Mouse (Mus musculus) heart, adult 2 months (tissue): ENCODE data around the gene Cnn2. TPM values are rescaled to one million over a fixed set of nuclear protein-coding genes. Genes with fewer than 3 reads are reported as not detected.

ENCODE experiments used
- DNase-seq, 2 experiments: peaks; one replicate each; pipeline ENCODE4 v3.0.0; 2021
- H3K27ac ChIP-seq: fragments of 200-600 bp; 2 replicates; pipeline ENCODE4 v1.8.1; 2022
- H3K27me3 ChIP-seq: fragments of 200-500 bp; 2 replicates; pipeline ENCODE4 v1.6.1; 2012; ENCODE audit warnings: mild to moderate bottlenecking, low read length, inconsistent platforms, mixed read lengths; ENCODE audit not compliant: control insufficient read depth, insufficient read depth
- H3K36me3 ChIP-seq: fragments of 200-500 bp; 2 replicates; pipeline ENCODE4 v1.6.1; 2012; ENCODE audit warnings: low read length, inconsistent platforms; ENCODE audit not compliant: control insufficient read depth, insufficient read depth
- H3K4me1 ChIP-seq: fragments of 200-500 bp; 2 replicates; pipeline ENCODE4 v1.6.1; 2011; ENCODE audit warnings: low read length; ENCODE audit not compliant: control insufficient read depth, insufficient read depth
- H3K4me3 ChIP-seq: fragments of 200-600 bp; 2 replicates; pipeline ENCODE4 v1.8.1; 2022
- H3K79me2 ChIP-seq: fragments of 200-500 bp; replicated peaks from 2 replicates; pipeline ENCODE4 v1.6.1; 2012; ENCODE audit warnings: mild to moderate bottlenecking, inconsistent platforms, low read length, moderate library complexity, mixed read lengths; ENCODE audit not compliant: control insufficient read depth, insufficient read depth
- H3K9ac ChIP-seq: fragments of 200-500 bp; 2 replicates; pipeline ENCODE4 v1.6.1; 2012; ENCODE audit warnings: low read depth, mild to moderate bottlenecking, control low read depth, inconsistent platforms, low read length, mixed read lengths
- CTCF ChIP-seq: fragments of 200-600 bp; IDR thresholded peaks from 2 replicates; pipeline ENCODE4 v1.8.1; 2022; ENCODE audit warnings: antibody characterized with exemption, mild to moderate bottlenecking, moderate library complexity
- EP300 ChIP-seq: fragments of 200-500 bp; IDR thresholded peaks from 2 replicates; pipeline ENCODE4 v1.6.1; 2011; ENCODE audit warnings: low read depth, low read length, control low read depth; ENCODE audit not compliant: insufficient read depth
- POLR2A ChIP-seq: fragments of 200-500 bp; IDR thresholded peaks from 2 replicates; pipeline ENCODE4 v1.6.1; 2011; ENCODE audit warnings: mild to moderate bottlenecking, low read depth, low read length, control low read depth; ENCODE audit not compliant: insufficient read depth
- WGBS: fragments of 180-500 bp; shearing (Covaris S2); methylation state at CpG from one replicate; pipeline ENCODE4 v1.1.7; 2018; 5-methylcytosine and 5-hydroxymethylcytosine counted together
- intact Hi-C: fragments of 180-260 bp; cut with DNase I; formaldehyde crosslinking; loops from one replicate; pipeline ENCODE4 v1.15.1; 2025
- polyA plus RNA-seq: library from polyadenylated mRNA; depleted of rRNA; stranded (reverse); fragments of >200 nt; gene quantifications from 2 replicates; pipeline ENCODE4 v1.2.3, GENCODE M21; 2012
- total RNA-seq, 2 experiments: library from RNA; stranded (reverse); gene quantifications; 2 replicates each; pipeline ENCODE4 v1.2.3; 2021

The Cnn2 gene
- total and polyA plus RNA-seq, 3 experiments, result 30.2 to 52.5 (median 39.3) TPM

DNA sequence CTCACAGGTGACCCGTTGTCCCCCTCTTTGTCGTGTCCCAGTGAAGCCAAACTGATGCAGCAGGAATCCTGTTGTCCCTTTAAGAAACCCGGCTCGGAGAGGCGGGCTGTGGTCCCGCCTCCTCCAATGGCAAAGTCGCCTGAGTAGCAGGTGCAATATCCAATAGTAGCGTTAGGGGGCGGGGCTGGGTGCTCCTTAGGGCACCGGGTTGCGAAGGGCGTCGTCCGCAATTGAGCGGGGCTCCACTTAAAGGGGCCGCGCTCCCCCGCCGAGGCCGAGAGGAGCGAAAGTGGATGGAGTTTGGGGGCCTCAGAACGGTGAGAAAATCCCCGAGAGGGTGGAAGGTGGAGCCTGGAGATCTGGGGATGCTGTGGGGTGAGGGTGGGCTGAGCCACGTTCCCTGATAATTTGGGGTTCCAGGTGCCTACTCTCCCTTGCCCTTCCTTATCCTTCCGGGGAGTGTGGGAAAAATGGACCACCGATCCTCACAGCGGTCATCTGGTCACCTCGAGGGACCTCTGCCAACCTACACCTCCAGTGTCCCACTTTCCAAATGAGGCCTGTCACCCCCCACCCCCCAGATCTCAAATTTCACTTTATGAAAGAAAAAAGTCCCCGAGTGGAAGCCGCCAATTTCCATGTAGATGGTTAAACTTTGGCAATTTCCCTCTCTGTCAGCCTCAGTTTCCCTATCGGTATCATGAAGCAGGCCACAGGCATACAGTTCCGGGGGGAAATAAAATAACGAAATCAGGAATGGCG, 8.1 kb downstream of the Cnn2 start, which contains the start of gene Abca7:
Gene Abca7 (plus strand): TSS at position 223 of the 762 bp plus-strand sequence.
- peak within 1 kb of the TSS; percentile 85 for H3K27ac ChIP-seq
- under 1% methylated on average over 34 of the region's 34 CpGs for WGBS
- peak; percentile 96 to 100 for DNase-seq
- no peaks in the 10 kb centered on the region for H3K27me3 ChIP-seq
- peak within 1 kb of the TSS; percentile 81 for H3K9ac ChIP-seq
- H3K79me2 ChIP-seq, result no peaks in the 10 kb centered on the region
- intact Hi-C loops, result loop anchor here (2.0 kb wide), 2 partner anchors 42 to 70 kb away; partner anchors contain the start of genes Arid3a and Polr2e
- H3K4me1 ChIP-seq, result peaks cover 3% of the 10 kb centered on the region; the same call in 1 of the 2 replicates
- peak within 1 kb of the TSS; percentile 88 for H3K4me3 ChIP-seq
- no peaks in the 10 kb centered on the region for H3K36me3 ChIP-seq
- TF ChIP-seq CTCF (peak; percentile 32; the same call in 1 of the 2 replicates), EP300 (peak; percentile 4; the same call in 1 of the 2 replicates), POLR2A (peak; percentile 58; the same call in 1 of the 2 replicates)

DNA sequence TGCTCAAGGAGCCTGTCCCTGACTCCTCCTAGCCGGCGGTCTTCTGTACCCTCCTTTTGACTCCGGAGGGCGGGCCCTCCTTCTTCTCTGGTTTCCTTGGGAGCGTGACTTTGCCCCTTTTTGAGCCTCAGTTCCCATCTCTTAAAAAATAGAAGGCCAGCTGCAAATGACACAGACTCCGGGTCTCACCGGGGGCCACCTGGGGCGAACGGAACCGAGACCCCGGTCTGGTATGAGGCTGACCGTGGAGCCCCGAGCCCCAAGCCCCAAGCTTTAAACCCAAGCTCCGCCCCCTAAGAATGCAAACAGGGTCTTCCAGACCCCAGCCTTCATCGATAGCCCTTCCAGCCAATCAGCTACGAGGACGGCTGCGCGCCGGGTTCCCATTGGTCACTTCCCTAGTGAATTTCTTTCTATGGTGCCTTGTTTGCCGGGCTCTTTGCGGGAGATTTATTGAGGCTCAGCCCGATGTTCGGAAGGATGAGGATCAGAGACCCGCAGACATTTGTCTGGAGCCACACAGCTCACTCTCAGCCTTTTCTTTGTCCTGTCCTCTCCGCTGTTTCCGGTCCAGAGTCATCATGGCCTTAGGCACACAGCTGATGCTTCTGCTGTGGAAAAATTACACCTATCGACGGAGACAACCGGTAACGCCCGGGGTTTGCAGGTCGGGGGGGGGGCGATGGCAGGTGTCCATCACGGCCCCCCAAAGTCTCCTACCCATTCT, 8.8 kb downstream of the Cnn2 start:
- intact Hi-C loops, result loop anchor here (2.0 kb wide), 2 partner anchors 42 to 70 kb away; partner anchors contain the start of genes Arid3a and Polr2e
- Histone ChIP-seq H3K36me3 (no peaks in the 10 kb centered on the region), H3K27me3 (no peaks in the 10 kb centered on the region), H3K4me3 (peak overlapping the region; percentile 88), H3K27ac (peak overlapping the region; percentile 85), H3K4me1 (peaks cover 3% of the 10 kb centered on the region; the same call in 1 of the 2 replicates), H3K79me2 (no peaks in the 10 kb centered on the region), H3K9ac (peak overlapping the region; percentile 81)
- WGBS, result 1% methylated on average over 35 of the region's 35 CpGs
- peak; percentile 74 to 77 for DNase-seq
- TF ChIP-seq POLR2A (no peak), CTCF (no peak), EP300 (no peak)

DNA sequence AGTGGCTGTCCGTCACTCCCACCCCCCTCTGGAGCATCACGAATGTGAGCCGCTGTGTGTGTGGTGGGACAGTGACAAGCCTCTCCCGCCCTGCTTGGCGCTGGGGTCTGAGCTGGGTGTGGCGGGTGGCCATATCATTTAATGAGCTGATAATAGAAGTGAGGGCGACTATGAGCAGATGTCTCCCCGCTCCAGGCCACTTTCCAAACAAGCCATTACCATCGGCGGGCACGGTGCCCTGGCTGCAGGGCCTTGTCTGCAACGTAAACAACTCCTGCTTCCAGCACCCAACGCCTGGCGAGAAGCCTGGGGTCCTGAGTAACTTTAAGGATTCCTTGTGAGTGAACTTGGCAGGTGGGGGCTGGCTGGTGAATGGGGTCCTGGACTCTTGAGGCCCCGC, 9.4 kb downstream of the Cnn2 start:
- 34% methylated on average over 15 of the region's 15 CpGs for WGBS
- DNase-seq, result peak in 1 of 2 experiments; percentile 66
- no peak overlapping the region; the same call in 1 of the 2 replicates for H3K9ac ChIP-seq
- H3K4me3 ChIP-seq, result no peak overlapping the region; the same call in 1 of the 2 replicates
- intact Hi-C loops, result loop anchor here (2.0 kb wide), 2 partner anchors 41 to 71 kb away; partner anchors contain the start of genes Arid3a and Polr2e
- no peak overlapping the region for H3K27ac ChIP-seq
- H3K27me3 ChIP-seq, result no peaks in the 10 kb centered on the region
- peaks cover 3% of the 10 kb centered on the region; the same call in 1 of the 2 replicates for H3K4me1 ChIP-seq
- no peaks in the 10 kb centered on the region for H3K36me3 ChIP-seq
- no peak for TF ChIP-seq POLR2A
- no peak for TF ChIP-seq CTCF
- TF ChIP-seq EP300, result 0 out of 2 replicates have a peak, but pooled peaks have one; percentile 9
- H3K79me2 ChIP-seq, result no peaks in the 10 kb centered on the region

DNA sequence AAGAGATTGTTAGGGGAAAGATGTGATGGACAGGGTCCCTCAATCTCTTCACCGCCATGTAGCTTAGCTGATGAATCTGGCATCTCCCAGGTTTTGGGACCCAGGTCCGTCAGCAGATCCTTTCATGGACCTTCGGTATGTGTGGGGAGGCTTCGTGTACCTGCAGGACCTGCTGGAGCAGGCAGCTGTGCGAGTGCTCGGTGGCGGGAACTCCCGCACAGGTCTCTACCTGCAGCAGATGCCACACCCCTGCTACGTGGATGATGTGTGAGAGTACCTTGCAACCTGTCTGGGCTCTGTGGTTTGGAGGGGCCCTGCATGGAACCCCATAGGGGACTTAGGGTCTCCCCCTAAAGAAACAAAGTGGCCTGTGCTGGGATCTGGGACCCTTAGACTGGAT, 13.6 kb downstream of the Cnn2 start:
- TF ChIP-seq POLR2A (no peak), EP300 (no peak), CTCF (no peak)
- WGBS, result 96% methylated on average over 9 of the region's 9 CpGs
- Histone ChIP-seq H3K27ac (no peak overlapping the region), H3K79me2 (no peaks in the 10 kb centered on the region), H3K27me3 (no peaks in the 10 kb centered on the region), H3K36me3 (no peaks in the 10 kb centered on the region), H3K9ac (no peak overlapping the region), H3K4me3 (no peak overlapping the region), H3K4me1 (peaks cover 6% of the 10 kb centered on the region)
- intact Hi-C loops, result loop anchor here (2.0 kb wide), 1 partner anchor 17 kb away; no protein-coding TSS in a partner anchor
- DNase-seq, result no peak

DNA sequence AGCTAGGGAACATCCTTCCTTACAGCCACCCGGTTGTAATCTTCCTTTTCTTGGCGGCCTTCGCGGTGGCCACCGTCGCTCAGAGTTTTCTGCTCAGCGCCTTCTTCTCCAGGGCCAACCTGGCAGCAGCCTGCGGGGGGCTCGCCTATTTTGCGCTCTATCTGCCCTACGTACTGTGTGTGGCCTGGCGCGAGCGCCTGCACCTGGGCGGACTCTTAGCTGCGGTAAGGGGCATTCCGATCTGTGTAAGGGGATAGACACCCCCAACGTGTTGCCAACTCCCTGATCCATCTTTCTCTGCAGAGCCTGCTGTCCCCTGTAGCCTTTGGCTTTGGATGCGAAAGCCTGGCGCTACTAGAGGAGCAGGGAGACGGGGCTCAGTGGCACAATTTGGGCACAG, 14.4 kb downstream of the Cnn2 start:
- H3K27me3 ChIP-seq, result no peaks in the 10 kb centered on the region
- H3K4me1 ChIP-seq, result peaks cover 5% of the 10 kb centered on the region
- peak overlapping the region; percentile 3; the same call in 1 of the 2 replicates for H3K9ac ChIP-seq
- H3K27ac ChIP-seq, result peak overlapping the region; percentile 83
- 61% methylated on average over 21 of the region's 21 CpGs for WGBS
- H3K4me3 ChIP-seq, result no peak overlapping the region
- no peak for TF ChIP-seq POLR2A
- TF ChIP-seq CTCF, result no peak
- no peak for TF ChIP-seq EP300
- H3K36me3 ChIP-seq, result no peaks in the 10 kb centered on the region
- no peak for DNase-seq
- H3K79me2 ChIP-seq, result no peaks in the 10 kb centered on the region
- intact Hi-C loops, result loop anchor here (2.0 kb wide), 1 partner anchor 16 kb away; no protein-coding TSS in a partner anchor
